Mouse (Mus musculus) cortical plate, adult 2 months (tissue): ENCODE measurements around the gene Aifm2. TPM values are rescaled to one million over a fixed set of nuclear protein-coding genes. Genes with fewer than 3 reads are reported as not detected.

Source experiments
- H3K27ac ChIP-seq: fragments of 200-500 bp; 2 replicates; pipeline ENCODE4 v1.5.1; 2012; ENCODE audit warnings: low read length, control low read depth, inconsistent platforms; ENCODE audit not compliant: insufficient read depth
- H3K4me1 ChIP-seq: fragments of 200-500 bp; 2 replicates; pipeline ENCODE4 v1.6.1; 2011; ENCODE audit warnings: low read length; ENCODE audit not compliant: control insufficient read depth, insufficient read depth
- H3K4me3 ChIP-seq: fragments of 200-500 bp; 2 replicates; pipeline ENCODE4 v1.5.1; 2011; ENCODE audit warnings: mild to moderate bottlenecking, low read length, control low read depth; ENCODE audit not compliant: insufficient read depth
- CTCF ChIP-seq: fragments of 200-500 bp; IDR thresholded peaks from 2 replicates; pipeline ENCODE4 v1.5.1; 2011; ENCODE audit warnings: mild to moderate bottlenecking, control low read depth, low read length; ENCODE audit not compliant: insufficient read depth; ENCODE audit errors: extremely low read depth
- POLR2A ChIP-seq: fragments of 200-500 bp; IDR thresholded peaks from 2 replicates; pipeline ENCODE4 v1.6.1; 2011; ENCODE audit warnings: mild to moderate bottlenecking, low read length, control low read depth; ENCODE audit not compliant: insufficient read depth; ENCODE audit errors: extremely low read depth
- polyA plus RNA-seq: library from polyadenylated mRNA; depleted of rRNA; stranded (reverse); fragments of >200 nt; gene quantifications from 2 replicates; pipeline ENCODE4 v1.2.3, GENCODE M21; 2012

Aifm2 gene
- polyA plus RNA-seq, 1 experiment: 8.7 TPM

GRCm38 (mm10) chr10:61753071-61753470, 38.0 kb downstream of the Aifm2 start:
- H3K4me1 ChIP-seq: no peaks in the 10 kb centered on the region
- no peak overlapping the region for H3K4me3 ChIP-seq
- H3K27ac ChIP-seq: no peak overlapping the region
- TF ChIP-seq POLR2A (no peak), CTCF (no peak)

GRCm38 (mm10) chr10:61757022-61757421, 42.0 kb downstream of the Aifm2 start:
- peaks cover 2% of the 10 kb centered on the region; the same call in 1 of the 2 replicates for H3K4me1 ChIP-seq
- no peak for TF ChIP-seq POLR2A
- TF ChIP-seq CTCF: no peak
- H3K4me3 ChIP-seq: no peak overlapping the region
- no peak overlapping the region for H3K27ac ChIP-seq

- no peak for TF ChIP-seq POLR2A
- TF ChIP-seq CTCF: no peak
- H3K27ac ChIP-seq: no peak overlapping the region
- H3K4me3 ChIP-seq: no peak overlapping the region
- H3K4me1 ChIP-seq: peaks cover 2% of the 10 kb centered on the region; the same call in 1 of the 2 replicates
These were observed 43.8 kb downstream of the Aifm2 start for GRCm38 (mm10) chr10:61758904-61759303.

- Histone ChIP-seq H3K4me3 (no peak overlapping the region), H3K4me1 (peaks cover 2% of the 10 kb centered on the region; the same call in 1 of the 2 replicates), H3K27ac (no peak overlapping the region)
- TF ChIP-seq POLR2A (no peak), CTCF (no peak)
These were observed 44.8 kb downstream of the Aifm2 start for GRCm38 (mm10) chr10:61759869-61760268.

GRCm38 (mm10) chr10:61764689-61765088, 49.6 kb downstream of the Aifm2 start:
- TF ChIP-seq POLR2A (no peak), CTCF (no peak)
- H3K27ac ChIP-seq: no peak overlapping the region
- H3K4me3 ChIP-seq: no peak overlapping the region
- H3K4me1 ChIP-seq: no peaks in the 10 kb centered on the region; the same call in 1 of the 2 replicates

- Histone ChIP-seq H3K4me1 (no peaks in the 10 kb centered on the region), H3K4me3 (no peak overlapping the region), H3K27ac (no peak overlapping the region)
- TF ChIP-seq CTCF (no peak), POLR2A (no peak)
These were observed 50.5 kb downstream of the Aifm2 start for GRCm38 (mm10) chr10:61765558-61765957.

- Histone ChIP-seq H3K4me1 (no peaks in the 10 kb centered on the region), H3K27ac (no peak overlapping the region), H3K4me3 (no peak overlapping the region)
- TF ChIP-seq POLR2A (no peak), CTCF (no peak)
These were observed 51.7 kb downstream of the Aifm2 start for GRCm38 (mm10) chr10:61766806-61767205.

GRCm38 (mm10) chr10:61781461-61782128, 66.5 kb downstream of the Aifm2 start:
- no peaks in the 10 kb centered on the region for H3K4me1 ChIP-seq
- no peak for TF ChIP-seq POLR2A
- no peak for TF ChIP-seq CTCF
- no peak overlapping the region for H3K27ac ChIP-seq
- no peak overlapping the region for H3K4me3 ChIP-seq

- H3K27ac ChIP-seq: peak overlapping the region; percentile 77
- TF ChIP-seq POLR2A (peak; percentile 65; the same call in 1 of the 2 replicates), CTCF (peak; percentile 49)
- no peaks in the 10 kb centered on the region for H3K4me1 ChIP-seq
- H3K4me3 ChIP-seq: peak overlapping the region; percentile 91
These were observed 67.9 kb downstream of the Aifm2 start for GRCm38 (mm10) chr10:61782799-61783611.
